Mouse (Mus musculus): Measurements from ENCODE around the gene App.

GRCm38 (mm10) chr16:85106644-85107323, 66.8 kb downstream of the App start:
- TF ChIP-seq CTCF (IDR thresholded peaks at IDR 0.05) (no peak), EP300 (IDR thresholded peaks at IDR 0.05; ENCODE audit: insufficient read depth, low read depth, low read length) (no peak), POLR2A (IDR thresholded peaks at IDR 0.05; ENCODE audit: insufficient read depth, low read depth, low read length) (no peak)

Measured in heart, adult 2 months (tissue).